Mouse (Mus musculus) adrenal gland, postnatal 14 days (tissue): ENCODE data around the gene Acta2. TPM values are rescaled to one million over a fixed set of nuclear protein-coding genes. Genes with fewer than 3 reads are reported as not detected.
"Not testable (repeated sequence)": the region's sequence is repeated elsewhere in the genome, so short reads cannot be mapped to it uniquely, and the experiment has no call there.

ENCODE experiments used
- DNase-seq: peaks from one replicate; pipeline ENCODE4 v3.0.0; 2021; ENCODE audit warnings: mixed read lengths
- total RNA-seq: library from RNA; stranded (reverse); gene quantifications from 2 replicates; pipeline ENCODE4 v1.2.3, GENCODE M21; 2021

Gene Acta2
- total RNA-seq, 1 experiment from 2014 or later: 36.5 TPM

DNA sequence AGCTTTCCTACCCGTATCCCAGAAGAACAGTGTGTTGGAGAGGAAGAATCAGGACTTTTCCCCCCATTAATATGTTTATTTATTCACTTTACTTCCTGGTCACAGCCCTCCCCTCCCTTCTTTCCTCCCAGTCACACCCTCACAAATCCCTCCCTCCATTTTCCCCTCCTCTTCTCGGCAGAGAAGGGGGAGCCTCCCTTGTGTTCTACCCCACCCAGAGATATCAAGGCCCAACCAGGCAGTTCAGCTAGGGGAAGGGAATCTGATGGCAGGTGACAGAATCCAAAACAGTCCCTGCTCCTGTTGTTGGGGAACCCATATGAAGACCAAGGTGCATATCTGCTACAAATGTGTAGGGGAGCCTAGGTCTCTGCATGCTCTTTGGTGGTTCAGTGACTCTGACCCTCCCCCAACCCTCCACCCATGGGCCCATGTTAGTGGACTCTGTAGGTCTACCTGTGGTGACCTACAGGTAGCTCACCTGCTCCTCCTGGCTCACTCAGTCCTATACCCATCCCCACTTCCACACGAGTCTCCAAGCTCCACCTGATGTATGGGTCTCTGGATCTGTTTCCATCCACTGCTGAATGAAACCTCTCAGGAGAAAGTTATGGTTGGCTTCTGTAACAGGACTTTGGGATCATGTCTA lies 34.5 kb downstream of the Acta2 start:
- DNase-seq: no peak

DNA sequence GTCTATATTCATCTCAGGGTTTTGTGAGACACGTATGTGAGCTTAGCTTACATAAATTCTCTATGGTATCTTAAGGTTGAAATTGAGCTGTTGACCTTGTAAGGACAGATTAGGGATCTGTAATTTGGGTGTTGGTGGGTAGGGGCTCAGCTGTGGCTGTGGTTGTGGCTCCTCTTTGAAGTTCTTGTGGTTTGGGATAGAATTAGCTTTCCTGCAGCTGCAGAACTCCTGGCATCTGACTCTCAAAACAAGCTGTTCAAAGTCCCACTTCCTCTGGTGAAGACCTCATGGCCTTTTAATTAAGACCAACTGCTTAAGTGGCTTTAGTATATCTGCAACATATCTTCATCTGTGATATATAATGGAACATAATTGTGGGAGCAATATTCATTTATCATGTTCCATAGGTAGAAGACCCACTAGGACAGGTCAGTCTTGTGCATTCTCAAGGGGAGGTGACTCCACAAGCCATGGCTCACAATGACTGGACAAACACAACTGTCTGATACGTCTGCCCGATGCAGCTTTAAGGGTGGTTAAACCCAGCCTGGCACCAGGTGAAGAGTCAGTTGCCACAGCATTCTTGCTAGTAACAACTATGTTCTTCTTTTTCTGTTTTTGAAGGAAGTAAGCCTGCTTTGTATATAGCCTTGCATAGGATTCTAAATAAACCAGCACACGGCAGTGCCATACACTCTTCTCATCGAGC lies 36.0 kb downstream of the Acta2 start:
- no peak for DNase-seq

DNA sequence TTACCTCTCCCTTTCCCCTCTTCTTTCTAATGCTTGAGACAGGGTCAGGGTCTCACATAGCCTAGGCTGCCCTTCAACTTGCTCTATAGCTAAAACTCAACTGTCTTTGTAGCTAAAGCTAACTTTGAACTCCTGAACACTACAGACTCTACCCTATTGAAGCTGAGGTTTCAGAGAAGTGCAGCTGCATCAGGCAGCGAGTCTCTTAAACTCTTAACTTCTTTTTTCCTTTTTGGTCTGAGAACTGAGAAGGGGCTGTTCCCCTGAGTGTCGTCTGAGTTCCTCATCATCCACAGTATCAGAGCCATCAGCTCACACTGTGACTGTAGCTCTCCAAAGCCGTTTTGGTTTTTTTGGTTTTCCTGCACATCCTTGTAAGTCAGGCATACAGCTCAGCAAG lies 37.6 kb downstream of the Acta2 start:
- DNase-seq: no peak

DNA sequence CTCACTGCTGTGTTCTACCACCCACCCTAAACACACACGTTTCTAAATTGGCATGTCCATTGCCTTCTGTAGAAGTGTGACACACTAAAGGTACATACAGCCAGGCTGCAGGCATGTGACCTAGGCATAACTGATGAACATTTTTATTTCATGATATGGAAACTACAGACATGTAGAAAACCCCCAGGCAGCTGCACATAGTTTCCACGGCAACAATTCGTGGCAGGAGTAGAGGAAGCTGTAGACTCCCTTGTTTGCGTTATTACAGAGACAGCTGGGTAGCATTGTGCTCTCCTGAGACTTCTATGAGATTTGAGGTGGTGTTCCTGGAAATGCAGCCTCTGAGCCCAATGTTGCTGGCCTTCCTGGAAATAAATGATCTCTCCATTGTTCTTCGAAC lies 38.4 kb downstream of the Acta2 start:
- DNase-seq: no peak

DNA sequence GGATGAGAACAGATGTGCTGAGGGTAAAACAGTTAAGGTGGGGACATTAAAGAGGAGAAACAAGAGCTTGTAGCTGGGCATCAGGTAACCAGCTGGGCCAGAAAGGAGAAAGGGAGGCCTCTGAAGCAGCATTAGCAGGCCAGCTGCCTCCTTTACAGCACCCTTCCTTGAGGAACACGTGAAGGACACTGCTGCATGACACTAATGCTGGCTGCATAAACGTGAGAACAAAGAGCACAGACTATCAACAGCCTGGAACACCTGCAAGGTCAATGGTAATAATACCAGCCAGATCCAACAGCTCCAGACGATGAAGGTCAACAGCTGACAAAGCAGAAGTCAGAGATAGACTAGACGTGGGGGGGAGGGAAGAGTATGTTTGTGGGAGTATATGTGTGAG lies 41.3 kb downstream of the Acta2 start:
- peak; percentile 20 for DNase-seq

DNA sequence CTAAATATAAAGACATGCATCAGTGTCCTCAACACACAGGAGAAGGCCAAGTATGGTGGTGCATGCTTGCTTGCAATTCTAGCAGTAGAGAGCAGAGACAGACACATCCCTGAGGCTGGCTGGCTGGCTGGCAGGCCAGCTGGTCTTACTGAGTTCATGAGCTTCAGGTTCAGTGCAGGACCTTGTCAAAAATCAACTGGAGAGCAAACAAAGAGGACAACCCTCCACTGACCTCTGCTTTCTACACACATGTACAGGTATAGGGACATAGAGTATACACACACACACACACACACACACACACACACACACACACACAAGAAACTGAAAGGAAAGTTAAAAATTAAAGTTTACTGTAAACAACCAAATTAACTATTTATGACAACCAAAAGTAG lies 42.1 kb downstream of the Acta2 start:
- DNase-seq: no peak

DNA sequence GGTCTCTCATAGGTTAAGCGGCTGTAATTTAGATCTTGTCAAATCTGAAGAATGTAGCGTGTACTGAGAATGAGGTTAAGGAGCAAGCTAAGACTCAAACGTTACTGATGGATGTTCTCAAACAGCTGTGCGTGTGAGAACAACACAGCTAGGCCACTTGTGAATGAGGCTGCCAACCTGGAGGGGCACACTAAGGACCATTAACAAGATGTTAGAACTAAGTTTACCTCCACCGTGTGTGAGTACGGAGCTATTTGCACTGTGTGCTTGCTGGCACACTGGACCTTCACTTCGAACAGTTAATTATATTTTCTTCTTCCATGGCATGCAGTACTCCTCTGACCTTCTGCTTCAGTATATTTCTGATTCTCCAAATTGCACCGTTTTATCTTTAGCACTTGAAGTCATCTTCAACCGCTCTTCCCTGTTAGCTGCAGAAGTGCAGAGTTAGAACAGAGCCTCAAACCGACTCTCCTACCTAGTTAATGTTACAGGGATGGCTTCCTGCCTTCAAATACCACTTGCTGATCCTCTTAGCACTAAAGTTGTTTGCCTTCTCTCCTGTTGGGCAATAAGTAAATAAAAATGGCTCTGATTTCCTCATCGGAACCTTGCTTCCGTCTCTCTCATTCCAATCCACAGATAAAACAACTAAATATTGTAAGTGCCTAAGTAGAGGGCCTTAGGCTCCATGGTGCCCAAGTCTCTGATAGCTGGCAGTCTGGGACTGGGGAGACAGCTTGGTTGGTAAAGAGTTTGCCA lies 42.7 kb downstream of the Acta2 start:
- no peak for DNase-seq

DNA sequence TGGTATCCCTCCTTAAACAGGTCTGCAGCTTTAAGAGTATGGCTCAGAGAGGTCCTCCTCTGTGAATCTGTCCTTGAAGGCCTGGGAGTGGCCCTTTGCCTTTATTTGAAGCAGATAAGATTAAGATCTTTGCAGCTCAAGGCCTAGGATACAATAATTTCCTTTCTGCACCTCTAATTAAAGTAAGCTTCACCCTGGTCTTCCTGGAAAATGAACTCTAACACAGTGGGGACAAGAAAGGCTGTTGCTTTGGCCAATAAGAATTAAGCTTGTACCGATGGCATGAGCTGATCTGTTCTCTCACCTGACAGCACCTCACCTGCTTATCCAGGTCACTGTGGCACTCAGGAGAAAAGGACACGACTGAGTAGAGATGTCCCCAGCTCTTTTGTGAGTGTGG lies 44.5 kb downstream of the Acta2 start:
- no peak for DNase-seq

DNA sequence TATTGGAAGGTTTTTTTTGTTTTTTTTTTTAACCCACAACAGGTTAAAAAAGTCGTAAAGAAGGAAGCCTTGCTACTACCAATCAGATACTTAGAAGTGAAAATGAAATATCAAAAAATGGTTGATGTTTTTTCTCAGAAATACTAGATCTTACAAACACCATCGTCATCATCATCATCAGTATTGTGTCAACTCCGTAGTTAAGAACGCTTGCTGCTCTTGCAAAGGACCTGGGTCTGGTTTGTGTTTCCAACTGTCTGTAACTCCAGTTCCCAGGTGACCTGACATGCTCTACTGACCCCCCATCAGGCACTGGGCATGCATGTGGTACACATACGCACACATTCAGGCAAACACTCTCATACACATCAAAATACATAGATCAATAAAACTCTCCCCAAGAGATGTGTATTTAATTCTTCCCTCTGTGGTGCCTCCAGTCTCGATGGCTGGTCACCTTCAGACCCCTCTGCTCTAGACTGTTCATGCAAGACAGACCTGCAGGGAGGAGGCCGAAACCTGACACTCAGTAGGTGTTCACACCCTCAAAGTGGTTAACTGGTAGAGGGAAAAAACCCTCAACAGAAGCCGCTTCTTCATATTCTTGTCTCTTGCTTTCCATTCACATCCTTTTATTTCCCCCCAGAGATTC lies 45.3 kb downstream of the Acta2 start:
- no peak for DNase-seq

DNA sequence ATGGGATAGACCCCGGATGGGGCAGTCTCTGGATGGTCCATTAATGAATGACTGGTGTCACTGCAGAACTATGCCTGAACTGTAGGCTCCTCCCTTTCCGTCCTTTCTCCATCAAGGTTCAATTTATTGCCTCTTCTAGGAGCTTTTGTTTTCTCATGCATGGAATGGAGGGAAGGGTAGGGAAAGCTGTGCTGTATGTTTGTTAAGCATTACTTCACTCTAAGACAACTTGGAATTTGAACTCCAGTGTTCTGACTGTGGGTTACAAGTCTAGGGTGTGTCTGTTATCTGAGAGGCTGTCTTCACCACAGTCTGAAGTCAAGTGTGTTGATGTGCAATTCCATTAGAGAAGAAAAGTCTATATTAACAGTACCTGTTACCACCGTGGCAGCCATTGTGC lies 46.4 kb downstream of the Acta2 start:
- DNase-seq: no peak

DNA sequence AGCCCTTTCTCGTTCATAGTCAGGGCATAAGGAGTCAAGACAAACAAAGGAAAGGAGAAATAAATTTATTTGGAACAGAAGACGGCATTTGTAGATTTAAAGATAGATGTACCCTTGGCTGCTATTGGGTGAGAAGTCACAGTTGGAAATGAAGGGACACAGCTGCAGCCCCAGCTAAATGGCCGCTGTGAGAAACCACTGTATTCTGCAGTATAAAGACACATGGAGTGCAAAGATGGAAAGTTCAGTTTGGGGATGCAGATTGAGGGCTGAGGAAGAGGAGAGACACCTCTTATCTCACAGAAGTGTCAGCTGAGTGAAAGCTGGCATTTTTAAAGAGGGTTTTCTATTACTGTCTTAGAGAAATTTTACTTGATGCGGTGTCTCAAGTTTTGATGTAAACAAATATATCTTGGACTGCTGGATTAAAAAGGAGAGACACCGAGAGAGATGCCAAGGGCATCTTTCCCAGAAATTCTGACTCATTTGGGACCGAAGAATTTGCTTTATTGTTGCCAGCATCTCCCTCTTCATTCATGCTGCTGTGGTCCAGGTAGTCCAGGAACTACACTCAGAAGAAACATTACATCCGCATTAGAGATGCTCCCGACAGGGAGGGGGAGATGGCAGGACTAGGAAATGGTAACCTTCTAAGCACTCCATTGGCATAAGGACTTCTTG lies 48.5 kb downstream of the Acta2 start:
- no peak for DNase-seq

DNA sequence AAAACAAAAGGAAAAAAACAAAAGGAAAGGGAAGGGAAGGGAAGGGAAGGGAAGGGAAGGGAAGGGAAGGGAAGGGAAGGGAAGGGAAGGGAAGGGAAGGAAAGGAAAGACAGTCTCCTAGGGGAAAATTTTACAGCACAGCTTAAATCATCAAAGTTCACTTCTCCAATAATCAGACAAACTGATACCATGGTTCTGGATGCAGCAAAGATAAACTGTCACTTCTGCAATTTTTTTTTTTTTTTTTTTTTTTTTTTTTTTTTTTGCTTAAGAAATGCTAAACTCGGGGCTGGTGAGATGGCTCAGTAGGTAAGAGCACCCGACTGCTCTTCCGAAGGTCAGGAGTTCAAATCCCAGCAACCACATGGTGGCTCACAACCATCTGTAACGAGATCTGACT lies 49.3 kb downstream of the Acta2 start:
- not testable (repeated sequence) for DNase-seq

DNA sequence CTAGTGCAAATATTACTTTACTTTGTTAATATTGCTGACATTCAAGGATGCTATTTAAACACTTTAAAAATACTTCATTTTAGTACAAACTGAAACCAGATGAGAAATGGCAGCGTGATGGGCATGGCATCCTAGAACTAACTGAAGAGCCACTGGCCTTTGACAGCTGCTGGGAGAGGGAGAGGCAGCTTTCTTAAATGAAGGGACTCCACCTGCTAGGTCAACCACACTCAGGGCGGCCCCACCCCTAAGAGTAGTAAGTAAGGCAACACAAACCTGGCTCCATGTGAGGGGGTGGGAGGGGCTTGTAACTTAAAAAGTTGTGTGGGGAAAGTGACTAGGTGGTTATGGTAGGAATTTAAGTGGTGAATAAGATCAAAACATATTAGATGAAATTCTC lies 52.7 kb downstream of the Acta2 start:
- no peak for DNase-seq

DNA sequence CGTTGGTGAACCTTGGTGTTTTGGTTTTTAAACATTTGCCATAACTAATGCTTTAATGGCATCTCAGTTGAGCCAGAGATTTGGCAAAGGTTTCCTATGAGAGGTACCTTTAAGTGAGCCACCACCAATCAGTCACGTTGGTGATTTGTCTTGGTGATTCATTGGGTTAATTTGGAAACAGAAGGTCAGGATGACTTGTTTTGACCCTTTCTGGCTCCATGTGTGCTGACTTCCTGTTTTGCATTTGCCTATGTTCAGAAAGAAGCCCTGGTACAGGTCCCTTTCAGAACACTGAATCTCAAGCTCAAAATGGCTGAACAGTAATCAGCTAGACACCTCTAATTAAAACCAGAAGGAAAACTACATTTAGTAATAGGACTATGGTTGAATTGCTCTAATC lies 55.9 kb downstream of the Acta2 start:
- no peak for DNase-seq

DNA sequence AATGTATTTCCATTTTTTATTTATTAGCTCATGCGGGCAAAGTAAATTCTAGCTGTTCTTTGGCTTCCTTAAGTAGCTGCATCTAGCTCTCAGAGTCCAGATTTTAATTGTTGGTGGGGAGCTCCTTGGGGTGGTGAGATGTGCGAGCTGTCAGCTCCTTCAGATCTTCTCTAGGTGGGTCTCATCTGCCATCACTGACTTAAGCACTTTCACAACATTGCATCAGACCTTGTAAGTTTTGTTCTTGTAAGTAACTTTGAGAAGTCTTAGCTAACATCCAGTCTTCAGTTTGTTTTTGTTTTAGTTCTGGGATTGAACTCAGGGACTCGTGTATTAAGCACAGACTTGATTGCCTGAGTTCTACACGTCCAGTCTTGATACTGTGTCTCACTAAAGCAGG lies 56.5 kb downstream of the Acta2 start:
- DNase-seq: no peak

DNA sequence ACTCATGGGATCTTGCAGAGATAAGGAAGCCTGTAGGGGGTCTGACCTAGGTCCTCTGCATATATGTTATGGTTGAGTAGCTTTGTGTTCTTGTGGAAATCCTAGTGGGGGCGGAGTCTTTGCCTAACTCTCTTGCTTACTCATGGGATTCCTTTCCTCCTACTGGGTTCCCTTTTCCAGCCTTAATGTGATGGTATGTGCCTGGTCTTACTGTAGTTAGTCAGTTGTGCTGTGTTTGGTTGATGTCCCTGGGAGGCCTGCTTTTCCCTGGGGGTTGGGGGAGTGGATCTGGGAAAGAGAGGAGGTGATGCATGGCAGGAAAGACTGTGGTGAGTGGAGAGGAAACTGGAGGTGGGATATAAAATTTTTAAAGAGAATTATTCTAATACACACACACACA lies 57.3 kb downstream of the Acta2 start:
- no peak for DNase-seq

DNA sequence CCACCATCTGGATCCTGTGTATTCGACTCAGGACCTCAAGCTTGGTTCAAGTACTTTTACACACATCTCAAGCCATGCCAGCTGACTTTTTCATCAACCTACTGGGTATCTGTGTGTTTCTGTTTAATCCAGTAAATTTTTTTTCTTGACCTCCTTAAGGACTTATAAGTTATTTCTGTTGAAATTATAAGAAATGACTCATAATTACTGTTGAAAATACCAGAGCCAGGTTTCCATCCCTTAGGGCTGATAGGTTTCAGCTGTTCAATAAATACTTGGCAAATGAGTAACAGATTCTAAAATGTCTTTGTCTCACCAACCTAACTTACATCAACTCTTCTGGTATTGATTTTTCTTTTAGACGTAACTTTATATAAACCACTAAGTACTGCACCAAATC lies 60.4 kb downstream of the Acta2 start:
- DNase-seq: no peak

DNA sequence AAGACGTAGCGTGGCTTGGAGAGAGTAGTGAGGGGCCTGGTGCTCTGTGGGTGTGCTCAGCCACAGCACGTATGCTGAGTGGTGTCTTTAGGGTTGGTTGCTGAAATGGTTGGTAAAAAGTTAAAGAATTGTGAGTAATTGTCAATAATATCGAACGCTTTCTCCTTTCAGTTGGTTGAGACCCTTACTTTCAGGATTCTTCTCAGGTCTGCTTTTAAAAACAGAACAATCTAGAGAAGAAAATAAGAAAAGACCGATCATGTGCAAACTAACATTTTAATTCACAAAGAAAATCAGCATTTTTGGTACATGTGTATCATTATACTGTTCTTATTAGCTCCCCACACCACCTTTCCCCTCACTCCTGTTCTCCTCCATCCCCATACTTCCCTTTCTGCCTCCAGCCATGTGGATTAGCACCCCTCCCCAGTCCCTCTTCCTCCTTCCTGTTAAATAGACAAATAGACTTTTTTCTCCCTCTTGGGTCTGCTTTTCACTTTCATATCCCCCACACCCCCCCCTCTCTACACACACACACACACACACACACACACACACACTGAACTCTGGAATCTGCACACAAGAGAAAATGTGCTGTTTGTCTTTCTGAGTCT lies 61.2 kb downstream of the Acta2 start:
- no peak for DNase-seq

DNA sequence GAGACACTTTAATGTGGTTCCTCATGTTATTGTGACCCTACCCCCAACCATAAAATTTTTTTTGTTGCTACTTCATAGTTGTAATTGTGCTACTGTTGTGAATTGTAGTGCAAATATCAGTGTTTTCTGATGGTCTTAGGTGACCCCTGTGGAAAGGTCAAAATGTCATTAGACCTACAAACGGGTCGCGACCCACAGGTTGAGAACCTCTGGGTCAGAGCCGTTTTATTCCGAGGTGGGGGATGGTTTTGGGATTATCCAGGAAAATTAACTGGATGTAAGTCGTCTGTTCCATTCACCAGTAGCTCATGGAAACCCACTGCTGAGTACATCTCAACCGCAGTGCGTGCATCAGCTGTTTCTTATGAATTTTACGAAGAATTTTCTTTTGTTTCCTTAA lies 61.7 kb downstream of the Acta2 start:
- no peak for DNase-seq

DNA sequence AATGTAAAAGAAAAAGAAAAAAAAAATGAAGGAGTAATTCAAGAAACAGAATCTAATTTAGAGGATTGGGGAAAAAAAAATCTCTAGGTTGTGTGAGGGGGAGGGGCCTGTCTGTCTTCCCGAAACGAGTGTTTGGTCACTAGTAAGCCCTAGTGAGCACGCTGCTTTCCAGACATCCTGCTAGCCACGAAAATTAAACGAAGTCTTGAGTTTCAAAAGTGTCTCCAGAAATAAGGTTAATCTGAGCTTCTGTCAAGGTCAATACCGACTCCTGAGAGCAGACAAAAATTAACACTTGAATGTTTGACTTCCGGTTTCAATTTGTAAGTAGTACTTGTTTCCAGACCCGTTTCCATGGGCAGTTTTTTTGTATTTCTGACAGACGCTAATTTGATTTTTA lies 62.2 kb downstream of the Acta2 start:
- peak; percentile 57 for DNase-seq

DNA sequence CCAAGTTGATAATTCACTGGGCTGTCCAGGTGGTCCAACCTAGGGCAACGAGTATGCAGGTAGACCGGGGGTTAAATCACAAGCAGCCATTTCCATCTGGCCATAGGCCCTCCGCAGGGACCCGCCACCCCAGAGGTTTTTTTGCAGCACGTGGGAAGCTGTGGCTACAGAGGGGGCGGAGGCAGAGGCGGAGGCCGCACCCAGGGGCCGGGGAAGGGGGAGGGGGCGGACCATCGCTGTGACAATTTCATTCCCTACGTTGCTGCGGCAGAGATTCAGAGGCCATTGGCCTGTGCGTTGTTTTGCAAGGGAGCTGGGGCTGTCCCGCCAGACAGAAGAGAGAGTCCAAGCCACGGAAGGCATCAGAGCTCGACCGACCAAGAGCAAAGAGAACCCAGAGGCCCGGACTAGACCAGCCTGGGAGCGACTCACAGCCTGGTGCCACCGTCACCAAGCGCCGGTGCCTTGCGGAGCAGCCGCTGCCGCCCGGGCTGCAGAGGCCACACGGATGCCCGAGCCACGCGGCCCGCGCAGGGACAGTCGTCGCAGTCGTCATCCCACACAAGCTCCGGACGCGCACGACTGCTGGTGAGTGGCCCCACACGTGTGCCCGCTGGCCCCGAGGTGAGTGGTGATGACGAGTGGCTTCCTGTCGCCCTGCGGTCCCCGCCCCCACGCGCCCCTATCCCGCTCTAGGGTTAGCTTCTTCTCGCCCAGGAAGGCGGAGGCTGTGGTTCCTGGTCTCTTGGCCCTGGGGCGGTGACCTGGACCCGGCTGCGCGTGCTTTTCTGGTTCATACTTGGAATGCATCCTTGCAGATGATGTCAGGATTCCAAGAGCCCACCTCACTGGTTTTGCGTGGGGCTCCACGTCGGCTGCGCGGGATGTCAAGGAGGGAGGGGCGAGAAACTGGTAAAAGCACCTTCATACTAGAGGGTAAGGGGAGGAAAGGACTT lies 63.1 kb downstream of the Acta2 start, which contains the start of gene Stambpl1:
Stambpl1 (plus strand) TSS at position 222 of the 956 bp plus-strand sequence.
- peak; percentile 86 for DNase-seq
